In genomic region chr10:18879690-18880089, GRCm38 (mm10) we compare ENCODE assay signal across 26 mouse cellular contexts. TPM values are rescaled to one million over a fixed set of nuclear protein-coding genes. Genes with fewer than 3 reads are reported as not detected.
DNase-seq lines count a peak whose midpoint lies in the region; ATAC-seq and TF ChIP-seq lines count a peak whose summit lies in the region.
"Had no signal": no experiment of that assay in that cellular context is flagged by ENCODE, and none has a peak within 500 bp of the region (broad histone marks: within the 10 kb centered on the region; RNA-seq: fewer than 3 reads in every experiment).

No protein-coding gene starts in this region.

- TF ChIP-seq EP300 in MEL (IDR thresholded peaks at IDR 0.05; ENCODE audit: low read depth in 1 of 2, low read length in 2 of 2) = peak; percentile 58 to 64; a peak in 3 of 4 replicates

- H3K9me3 ChIP-seq in MEL (replicated peaks; ENCODE audit: insufficient read depth, low read length) = no peaks in the 10 kb centered on the region
- H3K9me3 ChIP-seq: embryonic facial prominence, embryonic 13.5 days; embryonic facial prominence, embryonic 15.5 days; forebrain, embryonic 10.5 days; forebrain, embryonic 12.5 days; G1E had no signal

- peak; percentile 62 for ATAC-seq in common myeloid progenitor, adult 5-6 weeks (replicated peaks; ENCODE audit: low read depth, poor library complexity, severe bottlenecking)
- 0 out of 2 replicates have a peak, but pooled peaks have one; percentile 40 for ATAC-seq in megakaryocyte, adult 5-6 weeks (ENCODE audit: poor library complexity, severe bottlenecking)
- no peak for ATAC-seq in monocyte, adult 5-6 weeks (replicated peaks; ENCODE audit: insufficient number of reproducible peaks, low FRiP score, low TSS enrichment, poor library complexity, severe bottlenecking)
- ATAC-seq: activated CD4-positive, CD25-positive, alpha-beta regulatory T cell, adult 4 months; forebrain, embryonic 14.5 days; forebrain, embryonic 16.5 days; Patski had no signal

- H3K79me2 ChIP-seq in MEL (ENCODE audit: control insufficient read depth, insufficient read depth, low read length, poor library complexity) = no peaks in the 10 kb centered on the region

- H3K27me3 ChIP-seq in MEL (ENCODE audit: control insufficient read depth in 1 of 2, insufficient read depth in 2 of 2, low read length in 2 of 2) = no peaks in the 10 kb centered on the region
- H3K27me3 ChIP-seq in splenic B cell, adult 2 months (ENCODE audit: control insufficient read depth, insufficient read depth, low read length, poor library complexity, severe bottlenecking) = no peaks in the 10 kb centered on the region
- H3K27me3 ChIP-seq: embryonic facial prominence, embryonic 13.5 days; embryonic facial prominence, embryonic 15.5 days; forebrain, embryonic 12.5 days; Patski had no signal

- no peak overlapping the region for H3K9ac ChIP-seq in MEL (ENCODE audit: control insufficient read depth, low read depth, low read length, poor library complexity, severe bottlenecking)
- H3K9ac ChIP-seq: embryonic facial prominence, embryonic 13.5 days; embryonic facial prominence, embryonic 15.5 days; forebrain, embryonic 12.5 days had no signal

- no peak for TF ChIP-seq POLR2A in MEL (IDR thresholded peaks at IDR 0.05; ENCODE audit: control insufficient read depth in 1 of 2, insufficient read depth in 1 of 2, low read depth in 1 of 2, low read length in 2 of 2, poor library complexity in 1 of 2)

- DNase-seq in MEL (ENCODE audit: low read depth, low spot score) = peak; percentile 80
- peak; percentile 13 for DNase-seq in splenic B cell, adult 2 months (ENCODE audit: low read depth, low spot score)
- no peak for DNase-seq in cerebellum, adult 11 months
- no peak for DNase-seq in layer of hippocampus, postnatal 36 days
- no peak for DNase-seq in lung, postnatal 10 days
- DNase-seq: adrenal gland, postnatal 10 days; adrenal gland, postnatal 25 days; cerebellum, adult 11-12 months; cerebellum, adult 2 months; cerebellum, adult 9-10 months; cerebellum, postnatal 10 days; cerebellum, postnatal 25 days; embryo, embryonic 11 days had no signal

- H3K27ac ChIP-seq in MEL (ENCODE audit: control insufficient read depth, low read depth, low read length) = peak overlapping the region; percentile 14; the same call in 1 of the 2 replicates
- H3K27ac ChIP-seq: embryonic facial prominence, embryonic 13.5 days; forebrain, embryonic 10.5 days; forebrain, embryonic 12.5 days had no signal

- H3K36me3 ChIP-seq in MEL (ENCODE audit: control insufficient read depth in 1 of 2, insufficient read depth in 2 of 2, low read length in 2 of 2) = peaks cover 0 to 7% of the 10 kb centered on the region in 2 experiments; a peak in 2 of 4 replicates
- H3K36me3 ChIP-seq in splenic B cell, adult 2 months (ENCODE audit: control insufficient read depth, insufficient read depth, low read length, poor library complexity, severe bottlenecking) = no peaks in the 10 kb centered on the region
- H3K36me3 ChIP-seq: embryonic facial prominence, embryonic 13.5 days; embryonic facial prominence, embryonic 15.5 days; forebrain, embryonic 10.5 days; forebrain, embryonic 12.5 days; G1E had no signal

- H3K4me3 ChIP-seq in MEL (ENCODE audit: control insufficient read depth in 1 of 2, insufficient read depth in 1 of 2, low read depth in 2 of 2, low read length in 2 of 2) = no peak overlapping the region
- H3K4me3 ChIP-seq: embryonic facial prominence, embryonic 13.5 days; embryonic facial prominence, embryonic 15.5 days; erythroblast, embryonic 14.5 days; forebrain, embryonic 10.5 days; forebrain, embryonic 12.5 days had no signal

- peaks cover 7 to 16% of the 10 kb centered on the region in 2 experiments for H3K4me1 ChIP-seq in MEL (ENCODE audit: control insufficient read depth in 1 of 2, insufficient read depth in 2 of 2, low read length in 2 of 2)

- no peak for TF ChIP-seq CTCF in MEL (IDR thresholded peaks at IDR 0.05 in 2 of 3, conservative IDR thresholded peaks at IDR 0.05 in 1 of 3; ENCODE audit: control insufficient read depth in 1 of 3, insufficient read depth in 1 of 3, low read depth in 2 of 3, low read length in 3 of 3, poor library complexity in 1 of 3, severe bottlenecking in 1 of 3)

- TF ChIP-seq RAD21 in MEL (IDR thresholded peaks at IDR 0.05; ENCODE audit: low read depth, low read length) = no peak

TF ChIP-seq in MEL, 35 proteins besides CTCF, POLR2A, EP300 and RAD21:
- TF ChIP-seq SIN3A (IDR thresholded peaks at IDR 0.05; ENCODE audit: low read length) = no peak
- TF ChIP-seq SMC3 (IDR thresholded peaks at IDR 0.05; ENCODE audit: low read depth, low read length) = no peak
- TF ChIP-seq RCOR1 (IDR thresholded peaks at IDR 0.05; ENCODE audit: low read depth, low read length) = no peak
- TF ChIP-seq ZKSCAN1 (IDR thresholded peaks at IDR 0.05; ENCODE audit: low read depth, low read length) = no peak
- TF ChIP-seq CHD1 (IDR thresholded peaks at IDR 0.05; ENCODE audit: low read depth, low read length) = no peak
- TF ChIP-seq CHD2 (IDR thresholded peaks at IDR 0.05; ENCODE audit: low read length) = no peak
- TF ChIP-seq ZC3H11A (IDR thresholded peaks at IDR 0.05; ENCODE audit: low read depth, low read length) = no peak; the same call in 1 of the 2 replicates
- no peak for TF ChIP-seq NRF1 (IDR thresholded peaks at IDR 0.05; ENCODE audit: insufficient read depth, low read depth, low read length, poor library complexity, severe bottlenecking)
- peak; percentile 34; the same call in 1 of the 2 replicates for TF ChIP-seq ETS1 (IDR thresholded peaks at IDR 0.05; ENCODE audit: low read depth, low read length)
- no peak for TF ChIP-seq GABPA (IDR thresholded peaks at IDR 0.05; ENCODE audit: low read depth, low read length)
- no peak for TF ChIP-seq MAFK (IDR thresholded peaks at IDR 0.05; ENCODE audit: borderline replicate concordance, low read depth, low read length)
- TF ChIP-seq ZMIZ1 (IDR thresholded peaks at IDR 0.05; ENCODE audit: low read depth, low read length) = no peak
- no peak for TF ChIP-seq BHLHE40 (IDR thresholded peaks at IDR 0.05; ENCODE audit: borderline replicate concordance, low read depth, low read length)
- peak; percentile 67 for TF ChIP-seq GATA1 (IDR thresholded peaks at IDR 0.05; ENCODE audit: low read depth, low read length)
- TF ChIP-seq MYC (IDR thresholded peaks at IDR 0.05; ENCODE audit: low read depth, low read length) = no peak
- TF ChIP-seq KAT2A (conservative IDR thresholded peaks at IDR 0.05; ENCODE audit: low read depth, low read length) = no peak
- no peak for TF ChIP-seq ZNF384 (IDR thresholded peaks at IDR 0.05; ENCODE audit: low read depth, low read length)
- TF ChIP-seq TCF12 (IDR thresholded peaks at IDR 0.05; ENCODE audit: low read depth, low read length) = peak; percentile 28; the same call in 1 of the 2 replicates
- no peak for TF ChIP-seq MAZ (IDR thresholded peaks at IDR 0.05; ENCODE audit: low read depth, low read length)
- no peak for TF ChIP-seq POLR2AphosphoS5 (IDR thresholded peaks at IDR 0.05; ENCODE audit: borderline replicate concordance, low read depth, low read length)
- no peak for TF ChIP-seq USF2 (IDR thresholded peaks at IDR 0.05; ENCODE audit: borderline replicate concordance in 1 of 2, insufficient read depth in 1 of 2, low read depth in 1 of 2, low read length in 2 of 2)
- TF ChIP-seq MEF2A (IDR thresholded peaks at IDR 0.05; ENCODE audit: extremely low read depth, insufficient replicate concordance, low read depth, low read length, poor library complexity, severe bottlenecking) = no peak
- no peak for TF ChIP-seq NELFE (IDR thresholded peaks at IDR 0.05; ENCODE audit: low read depth, low read length)
- TF ChIP-seq TAL1 (IDR thresholded peaks at IDR 0.05; ENCODE audit: low read length) = no peak
- no peak for TF ChIP-seq ELF1 (IDR thresholded peaks at IDR 0.05; ENCODE audit: low read depth, low read length)
- no peak for TF ChIP-seq E2F4 (IDR thresholded peaks at IDR 0.05; ENCODE audit: borderline replicate concordance, low read depth, low read length)

RNA-seq across cellular contexts. Expression of gene Perp, which starts 34.9 kb away (rescaled TPM):
- total RNA-seq in MEL (2012; rRNA removed) = not detected in 2 replicates
- polyA plus RNA-seq in MEL (2012; ENCODE audit: insufficient read depth in 1 of 2, insufficient read length in 2 of 2, low read depth in 1 of 2, low replicate concordance in 2 of 2, missing spikeins in 1 of 2) = not detected
- 0.92 and 3.6 TPM in 2 replicates for total RNA-seq in common myeloid progenitor, adult 5-6 weeks (2017)
- 2.8 and 3.1 TPM in 2 replicates for total RNA-seq in megakaryocyte, adult 5-6 weeks (2015)
- total RNA-seq in megakaryocyte, adult 5-6 weeks (2017) = 4.1 and 4.6 TPM in 2 replicates
- 1 to 10 TPM; 2.1 to 4.5 TPM for total RNA-seq in layer of hippocampus, postnatal 36 days (2021)
- total RNA-seq in monocyte, adult 5-6 weeks (2017) = 2.4 to 14.3 TPM (median 11.1 TPM) in 3 replicates
- total RNA-seq: G1E had no signal
- polyA plus RNA-seq: erythroblast, embryonic 14.5 days; G1E had no signal

Comparison
In these comparisons a context has a peak if more than half of its experiments do, and no peak if none do; other contexts are left out.
1. DNase-seq: peak in MEL (single experiment) and splenic B cell, adult 2 months (single experiment); none in cerebellum, adult 11 months (single experiment), layer of hippocampus, postnatal 36 days (0 of 2) and lung, postnatal 10 days (single experiment).